Mouse (Mus musculus) brain, embryonic 18.5 days (tissue): ENCODE measurements at regions not wholly inside any gene's neighbourhood (a gene's known extent, or its start where the extent isn't known, plus 50 kb on each side); places are given as distances from the start of the nearest gene placed in this dataset.

Source experiments
- DNase-seq: peaks from one replicate; pipeline ENCODE4 v3.0.0-alpha.2; 2012; ENCODE audit warnings: low read depth, low spot score

GRCm38 (mm10) chr7:95082248-95082647 is 1088.8 kb upstream of the Tenm4 start:
- DNase-seq: peak; percentile 3

GRCm38 (mm10) chr7:95084328-95084727 is 1086.7 kb upstream of the Tenm4 start:
- DNase-seq: no peak

GRCm38 (mm10) chr7:95091360-95091759 is 1079.7 kb upstream of the Tenm4 start:
- no peak for DNase-seq

- DNase-seq: no peak
Observed at GRCm38 (mm10) chr7:95129020-95129419, 1042.0 kb upstream of the Tenm4 start.

GRCm38 (mm10) chr7:95133038-95133437 is 1038.0 kb upstream of the Tenm4 start:
- no peak for DNase-seq

- no peak for DNase-seq
Observed at GRCm38 (mm10) chr7:95134062-95134625, 1036.9 kb upstream of the Tenm4 start.

GRCm38 (mm10) chr7:95141778-95142177 is 1029.3 kb upstream of the Tenm4 start:
- no peak for DNase-seq

GRCm38 (mm10) chr7:95143037-95143436 is 1028.0 kb upstream of the Tenm4 start:
- DNase-seq: no peak
